ENCODE assay signal across 28 mouse cellular contexts in the genomic region with DNA sequence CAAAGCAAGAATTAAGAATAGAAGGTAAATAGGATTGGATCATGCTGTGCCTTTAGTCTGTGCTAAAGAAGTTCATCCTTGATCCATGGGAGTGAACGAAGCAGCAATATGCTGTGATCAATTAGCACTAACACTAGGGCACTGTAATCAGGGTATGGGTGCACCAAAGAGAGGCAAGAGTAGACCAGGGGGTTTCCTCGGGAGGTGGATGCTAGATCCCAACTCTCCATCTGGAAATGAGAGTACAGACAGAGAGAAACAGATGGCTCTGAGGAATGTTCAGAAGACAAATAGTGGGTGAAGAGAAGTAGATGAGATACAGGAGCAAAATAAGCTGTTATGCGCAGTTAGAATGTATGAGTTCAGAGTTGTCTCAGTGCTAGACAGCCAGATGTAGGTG. TPM values are rescaled to one million over a fixed set of nuclear protein-coding genes. Genes with fewer than 3 reads are reported as not detected.
DNase-seq lines count a peak whose midpoint lies in the region; ATAC-seq and TF ChIP-seq lines count a peak whose summit lies in the region.
"Had no signal": no experiment of that assay in that cellular context is flagged by ENCODE, and none has a peak within 500 bp of the region (broad histone marks: within the 10 kb centered on the region; RNA-seq: fewer than 3 reads in every experiment).

No protein-coding gene starts in this region.

- peak; percentile 55 for DNase-seq in heart, adult 11 months
- DNase-seq in heart, postnatal 10 days = no peak
- peak; percentile 72 for DNase-seq in midbrain, embryonic 11.5 days (ENCODE audit: low spot score, missing footprints)
- no peak for DNase-seq in midbrain, postnatal 0 days (ENCODE audit: low spot score)
- DNase-seq in layer of hippocampus, adult 9-11 months = peak; percentile 69
- peak; percentile 26 to 29 for DNase-seq in left cerebral cortex, postnatal 36 days (ENCODE audit: low spot score in 2 of 2)
- DNase-seq in testis, postnatal 10 days (ENCODE audit: low spot score) = no peak
- DNase-seq: adrenal gland, adult 2 months; cerebellum, adult 11-12 months; cerebellum, postnatal 10 days; gastrocnemius, postnatal 10 days; heart, postnatal 14 days; kidney, adult 9 months; kidney, postnatal 25 days; liver; lung, postnatal 36 days; midbrain, embryonic 14.5 days; spleen, adult 18-20 months; thymus, postnatal 14 days had no signal

- no peak overlapping the region for H3K27ac ChIP-seq in midbrain, embryonic 11.5 days (ENCODE audit: low read depth, low read length)
- H3K27ac ChIP-seq in midbrain, postnatal 0 days (ENCODE audit: low read depth, low read length) = no peak overlapping the region
- H3K27ac ChIP-seq: embryonic facial prominence, embryonic 10.5 days; hindbrain, postnatal 0 days; liver, embryonic 15.5 days; lung, embryonic 15.5 days had no signal

- no peak for ATAC-seq in midbrain, embryonic 11.5 days (ENCODE audit: low FRiP score)
- ATAC-seq in midbrain, postnatal 0 days (ENCODE audit: low FRiP score) = no peak
- ATAC-seq: forebrain, embryonic 16.5 days; hindbrain, postnatal 0 days; intestine, embryonic 16.5 days; Patski had no signal

- WGBS in midbrain, embryonic 11.5 days = 66% methylated on average over 3 of the region's 3 CpGs
- WGBS in midbrain, postnatal 0 days = 69% methylated on average over 3 of the region's 3 CpGs

- H3K27me3 ChIP-seq in midbrain, embryonic 11.5 days (ENCODE audit: control insufficient read depth, insufficient read depth, low read length) = no peaks in the 10 kb centered on the region
- H3K27me3 ChIP-seq in midbrain, postnatal 0 days (ENCODE audit: insufficient read depth, low read length) = no peaks in the 10 kb centered on the region
- H3K27me3 ChIP-seq: liver, embryonic 15.5 days; lung, embryonic 15.5 days; megakaryocyte, embryonic 14.5 days; Patski had no signal

- no peaks in the 10 kb centered on the region for H3K4me1 ChIP-seq in midbrain, embryonic 11.5 days (ENCODE audit: control insufficient read depth, insufficient read depth, low read length)
- H3K4me1 ChIP-seq in midbrain, postnatal 0 days (ENCODE audit: insufficient read depth, low read length) = no peaks in the 10 kb centered on the region
- H3K4me1 ChIP-seq: liver, embryonic 15.5 days had no signal

- H3K4me3 ChIP-seq in midbrain, embryonic 11.5 days (ENCODE audit: low read depth, low read length) = no peak overlapping the region
- H3K4me3 ChIP-seq in midbrain, postnatal 0 days (ENCODE audit: low read depth, low read length) = no peak overlapping the region
- H3K4me3 ChIP-seq: embryonic facial prominence, embryonic 10.5 days; liver, embryonic 15.5 days; lung, embryonic 15.5 days; megakaryocyte, embryonic 14.5 days had no signal

- H3K36me3 ChIP-seq in midbrain, embryonic 11.5 days (ENCODE audit: control insufficient read depth, insufficient read depth, low read length) = no peaks in the 10 kb centered on the region
- no peaks in the 10 kb centered on the region for H3K36me3 ChIP-seq in midbrain, postnatal 0 days (ENCODE audit: insufficient read depth, low read length)
- H3K36me3 ChIP-seq: embryonic facial prominence, embryonic 10.5 days; liver, embryonic 15.5 days; lung, embryonic 15.5 days had no signal

- H3K4me2 ChIP-seq in midbrain, embryonic 11.5 days = no peak overlapping the region
- H3K4me2 ChIP-seq in midbrain, postnatal 0 days (ENCODE audit: low read depth, low read length, poor library complexity, severe bottlenecking) = no peak overlapping the region
- H3K4me2 ChIP-seq: heart, embryonic 11.5 days; liver, embryonic 15.5 days; lung, embryonic 15.5 days had no signal

- no peaks in the 10 kb centered on the region for H3K9me3 ChIP-seq in midbrain, embryonic 11.5 days (ENCODE audit: control insufficient read depth, low read length)
- H3K9me3 ChIP-seq in midbrain, postnatal 0 days (ENCODE audit: low read length) = no peaks in the 10 kb centered on the region
- H3K9me3 ChIP-seq: embryonic facial prominence, embryonic 10.5 days; liver, embryonic 15.5 days; lung, embryonic 15.5 days; megakaryocyte, embryonic 14.5 days had no signal

- intact Hi-C loops in heart, postnatal 10 days (cut with DNase I) = no loop called here
- intact Hi-C loops in left cerebral cortex, postnatal 36 days (cut with DNase I) = loop anchor here (5.0 kb wide), 1 partner anchor 65 kb away; no protein-coding TSS in a partner anchor

- TF ChIP-seq CTCF in midbrain, postnatal 0 days (IDR thresholded peaks at IDR 0.05) = no peak

- no peak overlapping the region for H3K9ac ChIP-seq in midbrain, embryonic 11.5 days (ENCODE audit: low read length)
- no peak overlapping the region for H3K9ac ChIP-seq in midbrain, postnatal 0 days (replicated peaks; ENCODE audit: low read length, poor library complexity, severe bottlenecking)
- H3K9ac ChIP-seq: liver, embryonic 15.5 days; lung, embryonic 15.5 days had no signal

RNA-seq across cellular contexts. Expression of gene Rwdd2a, which starts 55.1 kb away (rescaled TPM):
- total RNA-seq in heart, postnatal 10 days (2021) = under 1 TPM; 0.32 to 0.69 TPM
- 5.1 and 5.2 TPM in 2 replicates for polyA plus RNA-seq in midbrain, embryonic 11.5 days (2014; fragmentation: Nextera tagmentation; extraction: Ambion mirVana)
- 30.4 and 38.7 TPM in 2 replicates for total RNA-seq in midbrain, postnatal 0 days (2014; rRNA removed)
- 75.0 and 75.5 TPM in 2 replicates for polyA plus RNA-seq in midbrain, postnatal 0 days (2015; fragmentation: Nextera tagmentation; extraction: Ambion mirVana)
- total RNA-seq in left cerebral cortex, postnatal 36 days (2021) = 10 to 100 TPM; 26.0 to 27.9 TPM

RNA-seq across cellular contexts. Expression of gene Pgm3, which starts 55.3 kb away (rescaled TPM):
- total RNA-seq in heart, postnatal 10 days (2021) = 10 to 100 TPM; 10.6 to 12.3 TPM
- polyA plus RNA-seq in midbrain, embryonic 11.5 days (2014; fragmentation: Nextera tagmentation; extraction: Ambion mirVana) = 34.8 and 38.1 TPM in 2 replicates
- total RNA-seq in midbrain, postnatal 0 days (2014; rRNA removed) = 19.3 and 20.9 TPM in 2 replicates
- polyA plus RNA-seq in midbrain, postnatal 0 days (2015; fragmentation: Nextera tagmentation; extraction: Ambion mirVana) = 25.1 and 25.5 TPM in 2 replicates
- 10 to 100 TPM; 18.0 to 18.3 TPM for total RNA-seq in left cerebral cortex, postnatal 36 days (2021)

Comparison
In these comparisons a context has a peak if more than half of its experiments do, and no peak if none do; other contexts are left out.
1. DNase-seq: peak in heart, adult 11 months (single experiment), midbrain, embryonic 11.5 days (single experiment), layer of hippocampus, adult 9-11 months (single experiment) and left cerebral cortex, postnatal 36 days (2 of 2); none in heart, postnatal 10 days (0 of 2), midbrain, postnatal 0 days (single experiment) and testis, postnatal 10 days (single experiment).
2. RNA of gene Rwdd2a, which starts 55.1 kb away (total RNA-seq): 30.4 to 38.7 TPM in midbrain, postnatal 0 days and 26.0 to 27.9 TPM in left cerebral cortex, postnatal 36 days; 0.32 to 0.69 TPM in heart, postnatal 10 days; every median in the first group is over 10 times any median in the second.